Mouse (Mus musculus) ES-E14 (cell line): ENCODE data around the gene Astl. TPM values are rescaled to one million over a fixed set of nuclear protein-coding genes. Genes with fewer than 3 reads are reported as not detected.

ENCODE experiments used
- DNase-seq: peaks from one replicate; pipeline ENCODE4 v3.0.0-alpha.2; 2013; ENCODE audit warnings: low read depth, low spot score
- H3K27ac ChIP-seq: 2 replicates; pipeline ENCODE4 v1.5.1; 2012; ENCODE audit warnings: low read depth, mild to moderate bottlenecking, low read length, moderate library complexity, mixed read lengths; ENCODE audit not compliant: poor library complexity, insufficient read depth, severe bottlenecking
- H3K36me3 ChIP-seq: 2 replicates; pipeline ENCODE4 v1.6.1; 2012; ENCODE audit warnings: mild to moderate bottlenecking, low read length, moderate library complexity, mixed read lengths; ENCODE audit not compliant: control insufficient read depth, poor library complexity, insufficient read depth, severe bottlenecking
- H3K4me1 ChIP-seq, 2 experiments: fragments of 150-350 bp in 1 of 2; sonication (generic) in 1 of 2; 2 replicates each; pipeline ENCODE4 v1.6.1; 2012; ENCODE audit warnings: low read length in 2 of 2, mild to moderate bottlenecking in 1 of 2, mixed read lengths in 1 of 2; ENCODE audit not compliant: control insufficient read depth in 2 of 2, insufficient read depth in 2 of 2, poor library complexity in 1 of 2
- H3K4me3 ChIP-seq, 2 experiments: fragments of 150-350 bp in 1 of 2; sonication (generic) in 1 of 2; 2 replicates each; pipeline ENCODE4 v1.5.1; 2012; ENCODE audit warnings: low read length in 2 of 2, low read depth in 1 of 2, mild to moderate bottlenecking in 1 of 2, mixed read lengths in 1 of 2; ENCODE audit not compliant: insufficient read depth in 1 of 2, poor library complexity in 1 of 2, severe bottlenecking in 1 of 2
- H3K9ac ChIP-seq: 2 replicates; pipeline ENCODE4 v1.6.1; 2012; ENCODE audit warnings: low read depth, mild to moderate bottlenecking, low read length, mixed read lengths; ENCODE audit not compliant: poor library complexity, insufficient read depth, severe bottlenecking
- H3K9me3 ChIP-seq: fragments of 150-350 bp; sonication (generic); 2 replicates; pipeline ENCODE4 v1.6.1; 2012; ENCODE audit warnings: low read depth, mild to moderate bottlenecking, low read length; ENCODE audit not compliant: control insufficient read depth, insufficient read depth
- CHD2 ChIP-seq: IDR thresholded peaks from 2 replicates; pipeline ENCODE4 v1.6.1; 2014; ENCODE audit warnings: mild to moderate bottlenecking, low read depth, low read length, inconsistent platforms
- HCFC1 ChIP-seq: IDR thresholded peaks from 2 replicates; pipeline ENCODE4 v1.6.1; 2012; ENCODE audit warnings: low read length, inconsistent platforms, borderline replicate concordance; ENCODE audit not compliant: insufficient read depth
- MAFK ChIP-seq: IDR thresholded peaks from 2 replicates; pipeline ENCODE4 v1.6.1; 2014; ENCODE audit warnings: mild to moderate bottlenecking, low read depth, low read length, inconsistent platforms; ENCODE audit not compliant: insufficient read depth
- ZC3H11A ChIP-seq: IDR thresholded peaks from 2 replicates; pipeline ENCODE4 v1.6.1; 2012; ENCODE audit warnings: low read depth, mild to moderate bottlenecking, inconsistent platforms, low read length, borderline replicate concordance
- ZNF384 ChIP-seq: IDR thresholded peaks from 2 replicates; pipeline ENCODE4 v1.6.1; 2012; ENCODE audit warnings: low read depth, low read length, inconsistent platforms
- in situ Hi-C, 2 experiments: fragments of 600-800 bp; cut with MboI; formaldehyde crosslinking; loops; one replicate each; pipeline ENCODE4 v1.15.1; 2025; ENCODE audit warnings: low sequenced_read_pairs in 2 of 2, inconsistent platforms in 1 of 2; ENCODE audit not compliant: unreplicated experiment in 2 of 2
- total RNA-seq: library from RNA; depleted of rRNA; stranded (reverse); fragments of 300-350 nt; gene quantifications from 2 replicates; pipeline ENCODE4 v1.2.3, GENCODE M21; 2012

Gene Astl
- total RNA-seq, 1 experiment = not detected

- H3K36me3 ChIP-seq = no peaks in the 10 kb centered on the region
- DNase-seq = no peak
- peak overlapping the region; percentile 63 to 74; a peak in 3 of 4 replicates for H3K4me3 ChIP-seq
- peaks cover 0 to 4% of the 10 kb centered on the region in 2 experiments; a peak in 1 of 4 replicates for H3K4me1 ChIP-seq
- no peak overlapping the region for H3K27ac ChIP-seq
- in situ Hi-C loops = no loop called here
- TF ChIP-seq MAFK (no peak), HCFC1 (no peak)
- H3K9me3 ChIP-seq = no peaks in the 10 kb centered on the region
- no peak overlapping the region for H3K9ac ChIP-seq
These were observed 25.3 kb downstream of the Astl start for GRCm38 (mm10) chr2:127363696-127364095.

GRCm38 (mm10) chr2:127364452-127364851 lies 26.0 kb downstream of the Astl start:
- Histone ChIP-seq H3K4me3 (no peak overlapping the region), H3K27ac (no peak overlapping the region)
- no peak for TF ChIP-seq HCFC1
- no peak for TF ChIP-seq MAFK
- TF ChIP-seq CHD2 = no peak
- TF ChIP-seq ZC3H11A = no peak
- no peak for TF ChIP-seq ZNF384

GRCm38 (mm10) chr2:127367126-127367820 lies 28.8 kb downstream of the Astl start:
- no peak overlapping the region for H3K27ac ChIP-seq
- no peaks in the 10 kb centered on the region for H3K9me3 ChIP-seq
- H3K4me1 ChIP-seq = peaks cover 0 to 9% of the 10 kb centered on the region in 2 experiments; a peak in 1 of 4 replicates
- no peak overlapping the region for H3K4me3 ChIP-seq
- DNase-seq = no peak
- no peaks in the 10 kb centered on the region for H3K36me3 ChIP-seq
- TF ChIP-seq MAFK = no peak
- TF ChIP-seq HCFC1 = no peak
- TF ChIP-seq ZNF384 = no peak
- TF ChIP-seq CHD2 = no peak
- no peak for TF ChIP-seq ZC3H11A
- in situ Hi-C loops = no loop called here
- H3K9ac ChIP-seq = no peak overlapping the region

More at GRCm38 (mm10) chr2:127364452-127364851, 26.0 kb downstream of the Astl start:
- in situ Hi-C loops = no loop called here
- no peak for DNase-seq
- H3K4me1 ChIP-seq = peaks cover 0 to 4% of the 10 kb centered on the region in 2 experiments; a peak in 1 of 4 replicates
- H3K9me3 ChIP-seq = no peaks in the 10 kb centered on the region
- H3K9ac ChIP-seq = no peak overlapping the region
- H3K36me3 ChIP-seq = no peaks in the 10 kb centered on the region

- no peak for DNase-seq
- TF ChIP-seq MAFK (no peak), ZC3H11A (no peak), HCFC1 (no peak), CHD2 (no peak)
- no peak overlapping the region for H3K9ac ChIP-seq
- peaks cover 0 to 4% of the 10 kb centered on the region in 2 experiments; a peak in 1 of 4 replicates for H3K4me1 ChIP-seq
- no peaks in the 10 kb centered on the region for H3K9me3 ChIP-seq
- no peak overlapping the region for H3K27ac ChIP-seq
- H3K4me3 ChIP-seq = no peak overlapping the region
- no peaks in the 10 kb centered on the region for H3K36me3 ChIP-seq
- in situ Hi-C loops = no loop called here
These were observed 31.4 kb downstream of the Astl start for GRCm38 (mm10) chr2:127369703-127370376.
